Mouse (Mus musculus) cerebellum, postnatal 25 days (tissue): Measurements from ENCODE around the gene Agbl2.

Source experiments
- DNase-seq, 2 experiments: peaks; one replicate each; pipeline ENCODE4 v3.0.0; 2021; ENCODE audit warnings: mixed read lengths in 2 of 2

The Agbl2 gene

GRCm38 (mm10) chr2:90818710-90819109 lies 36.2 kb downstream of the Agbl2 start:
- DNase-seq = no peak

- DNase-seq = no peak
These were observed 38.4 kb downstream of the Agbl2 start for GRCm38 (mm10) chr2:90820894-90821293.

GRCm38 (mm10) chr2:90822978-90823377 lies 40.5 kb downstream of the Agbl2 start:
- no peak for DNase-seq

GRCm38 (mm10) chr2:90823781-90824180 lies 41.3 kb downstream of the Agbl2 start:
- peak; percentile 92 to 94 for DNase-seq

GRCm38 (mm10) chr2:90824528-90824927 lies 42.0 kb downstream of the Agbl2 start:
- DNase-seq = peak; percentile 52 to 55

GRCm38 (mm10) chr2:90825515-90826172 lies 43.1 kb downstream of the Agbl2 start:
- DNase-seq = no peak

- peak; percentile 54 to 76 for DNase-seq
These were observed 46.2 kb downstream of the Agbl2 start for GRCm38 (mm10) chr2:90828739-90829138.

- DNase-seq = no peak
These were observed 51.0 kb downstream of the Agbl2 start for GRCm38 (mm10) chr2:90833502-90833901.

GRCm38 (mm10) chr2:90838621-90839020 lies 56.1 kb downstream of the Agbl2 start:
- no peak for DNase-seq

- no peak for DNase-seq
These were observed 61.1 kb downstream of the Agbl2 start for GRCm38 (mm10) chr2:90843666-90844065.

GRCm38 (mm10) chr2:90844262-90844661 lies 61.7 kb downstream of the Agbl2 start:
- DNase-seq = peak in 1 of 2 experiments; percentile 54

- DNase-seq = no peak
These were observed 62.7 kb downstream of the Agbl2 start for GRCm38 (mm10) chr2:90845234-90845633.

GRCm38 (mm10) chr2:90846171-90846570 lies 63.6 kb downstream of the Agbl2 start:
- peak in 1 of 2 experiments; percentile 40 for DNase-seq

- DNase-seq = no peak
These were observed 64.0 kb downstream of the Agbl2 start for GRCm38 (mm10) chr2:90846597-90846954.

- DNase-seq = peak; percentile 99 to 100
These were observed 64.6 kb downstream of the Agbl2 start, which contains the start of gene Mtch2 for GRCm38 (mm10) chr2:90846955-90847680. Gene Mtch2 (plus strand): TSS chr2:90847155.

- no peak for DNase-seq
These were observed 65.1 kb downstream of the Agbl2 start for GRCm38 (mm10) chr2:90847681-90848050.

GRCm38 (mm10) chr2:90848331-90848730 lies 65.8 kb downstream of the Agbl2 start:
- no peak for DNase-seq

- DNase-seq = peak; percentile 80 to 83
These were observed 67.9 kb downstream of the Agbl2 start for GRCm38 (mm10) chr2:90850401-90850800.

- DNase-seq = no peak
These were observed 79.0 kb downstream of the Agbl2 start for GRCm38 (mm10) chr2:90861486-90861885.

GRCm38 (mm10) chr2:90864184-90864583 lies 81.7 kb downstream of the Agbl2 start:
- DNase-seq = no peak

GRCm38 (mm10) chr2:90866524-90866923 lies 84.0 kb downstream of the Agbl2 start:
- DNase-seq = peak; percentile 82 to 92

- peak; percentile 24 to 37 for DNase-seq
These were observed 87.6 kb downstream of the Agbl2 start for GRCm38 (mm10) chr2:90870136-90870601.

GRCm38 (mm10) chr2:90871180-90871961 lies 88.8 kb downstream of the Agbl2 start:
- peak; percentile 49 to 58 for DNase-seq
